Mouse (Mus musculus): ENCODE data around the gene Card14.
"Not testable (repeated sequence)": the region's sequence is repeated elsewhere in the genome, so short reads cannot be mapped to it uniquely, and the experiment has no call there.

- not testable (repeated sequence) for TF ChIP-seq CTCF (IDR thresholded peaks at IDR 0.05; ENCODE audit: borderline replicate concordance, insufficient read depth, low read length); POLR2A (IDR thresholded peaks at IDR 0.05; ENCODE audit: low read depth, low read length)
These were observed 79.7 kb downstream of the Card14 start for GRCm38 (mm10) chr11:119387273-119387672.

Data from embryonic fibroblast, embryonic 13.5 days (primary cell).